Mouse (Mus musculus) frontal cortex, postnatal 14 days (tissue): ENCODE measurements at regions not wholly inside any gene's neighbourhood (a gene's known extent, or its start where the extent isn't known, plus 50 kb on each side); places are given as distances from the start of the nearest gene placed in this dataset.

Experiments
- DNase-seq, 2 experiments: peaks; one replicate each; pipeline ENCODE4 v3.0.0; 2022; ENCODE audit warnings: low spot score in 2 of 2

DNA sequence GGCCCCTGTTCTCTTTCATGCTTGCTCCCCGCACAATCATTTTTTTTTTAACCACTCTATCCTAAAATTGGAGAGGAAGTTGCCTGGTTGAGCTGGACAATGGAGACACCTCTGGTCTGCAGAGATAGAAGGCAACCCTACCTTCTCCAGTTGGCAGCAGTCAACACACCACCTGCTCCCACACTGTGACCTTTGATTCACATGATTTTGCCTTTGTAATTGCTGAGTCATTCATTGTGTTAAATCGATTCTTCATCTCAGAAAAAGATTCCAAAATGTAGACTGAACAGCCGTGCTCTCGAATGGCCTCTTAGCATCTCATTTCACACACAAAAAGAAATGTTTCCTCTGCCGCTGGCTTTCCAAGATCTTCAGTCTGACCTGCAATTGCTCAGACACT, 616.2 kb downstream of the Pdcd6ip start:
- no peak for DNase-seq

GRCm38 (mm10) chr9:113087786-113088185, 620.3 kb downstream of the Pdcd6ip start:
- DNase-seq, result peak in 1 of 2 experiments; percentile 23

DNA sequence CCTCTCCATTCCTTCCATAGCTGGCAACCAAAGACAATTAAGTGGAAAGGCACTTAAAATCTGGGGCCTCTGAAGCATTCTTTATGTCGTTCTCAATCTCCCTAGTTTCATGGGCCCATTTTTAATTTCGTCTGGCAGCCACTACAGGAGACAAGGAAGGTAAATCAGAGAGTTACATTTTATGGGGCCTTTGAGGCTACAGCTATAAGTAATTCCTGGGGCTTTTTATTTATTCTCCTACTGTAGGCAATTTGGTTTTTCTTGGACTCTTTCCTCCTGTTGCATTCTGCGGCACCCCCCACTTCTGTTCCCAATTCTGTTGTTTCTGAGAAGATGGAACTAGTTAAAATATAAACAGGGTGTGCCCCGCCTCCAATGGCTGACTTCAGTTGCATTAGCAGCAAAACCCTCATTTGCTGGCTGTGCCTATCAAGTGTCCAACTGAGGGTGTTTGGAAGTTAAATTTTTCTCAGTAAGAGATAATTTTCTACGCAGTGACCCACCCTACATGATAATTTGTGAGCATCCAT, 622.7 kb downstream of the Pdcd6ip start:
- DNase-seq, result no peak

- DNase-seq, result no peak
Observed at GRCm38 (mm10) chr9:113074866-113075265, 633.2 kb downstream of the Pdcd6ip start.

GRCm38 (mm10) chr9:113057415-113057814, 650.6 kb downstream of the Pdcd6ip start:
- DNase-seq, result no peak

GRCm38 (mm10) chr9:113044556-113045178, 663.4 kb downstream of the Pdcd6ip start:
- DNase-seq, result no peak

DNA sequence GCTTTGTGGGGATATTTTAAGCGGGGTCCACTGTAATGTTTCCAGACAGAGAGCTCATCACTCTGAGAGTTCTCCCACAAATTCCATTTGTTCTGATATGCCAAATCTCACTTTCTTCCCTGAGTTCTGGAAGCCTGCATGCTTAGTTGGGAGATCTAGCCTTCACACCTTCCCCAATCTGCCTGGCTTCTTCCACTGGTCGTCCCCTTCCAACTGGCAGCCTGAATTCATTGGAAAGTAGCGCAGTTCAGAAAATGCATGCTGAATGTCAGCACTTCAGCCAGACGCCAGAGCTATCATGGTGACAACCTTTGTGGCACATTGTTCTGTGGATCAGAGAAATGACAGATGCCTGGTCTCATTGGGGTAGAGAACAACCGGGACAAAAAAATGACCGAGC, 667.2 kb downstream of the Pdcd6ip start:
- no peak for DNase-seq

GRCm38 (mm10) chr9:113033996-113034395, 674.1 kb downstream of the Pdcd6ip start:
- no peak for DNase-seq

DNA sequence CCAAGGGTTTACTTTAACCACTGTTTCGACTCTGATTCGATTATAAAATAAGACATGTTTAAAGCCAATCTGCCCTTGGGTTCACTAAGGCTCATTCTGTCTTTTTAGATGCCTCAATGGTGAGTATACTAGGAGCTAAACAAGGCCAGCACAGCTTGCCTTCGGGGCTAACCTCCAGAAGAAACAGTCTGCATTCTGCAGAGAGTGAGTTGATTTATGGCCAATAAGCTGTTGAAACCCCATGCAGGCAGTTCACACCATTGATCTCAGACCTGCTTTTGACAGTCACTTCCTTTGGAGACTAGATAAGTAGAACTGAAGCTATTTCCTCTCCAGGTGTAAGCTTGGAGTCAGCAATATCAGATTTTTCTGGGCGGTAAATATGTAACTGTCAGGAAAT, 679.0 kb downstream of the Pdcd6ip start:
- DNase-seq, result no peak

GRCm38 (mm10) chr9:113026904-113027193, 681.2 kb downstream of the Pdcd6ip start:
- no peak for DNase-seq

GRCm38 (mm10) chr9:113026096-113026903, 681.8 kb downstream of the Pdcd6ip start:
- DNase-seq, result no peak

GRCm38 (mm10) chr9:113021866-113022645, 686.0 kb downstream of the Pdcd6ip start:
- no peak for DNase-seq

GRCm38 (mm10) chr9:113019576-113019975, 688.5 kb downstream of the Pdcd6ip start:
- DNase-seq, result no peak

DNA sequence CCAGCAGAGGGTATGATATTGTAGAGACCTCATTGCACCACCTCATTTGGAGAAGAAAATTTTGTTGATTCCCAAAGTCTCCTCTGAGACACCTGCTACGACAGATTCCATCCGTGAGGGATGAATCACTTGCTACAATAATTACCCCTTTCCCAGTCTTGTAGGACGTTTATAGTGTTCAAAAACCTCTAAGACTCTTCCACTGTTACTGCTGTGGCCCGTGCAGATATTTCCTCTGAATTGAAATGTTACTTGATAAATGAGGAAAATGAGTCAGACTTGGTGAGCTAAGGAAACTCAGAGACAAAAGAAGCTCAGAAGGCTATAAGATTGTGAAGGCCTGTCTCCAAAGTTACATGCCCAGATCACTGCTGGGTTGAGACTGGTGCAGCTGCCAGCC, 700.0 kb downstream of the Pdcd6ip start:
- DNase-seq, result no peak

DNA sequence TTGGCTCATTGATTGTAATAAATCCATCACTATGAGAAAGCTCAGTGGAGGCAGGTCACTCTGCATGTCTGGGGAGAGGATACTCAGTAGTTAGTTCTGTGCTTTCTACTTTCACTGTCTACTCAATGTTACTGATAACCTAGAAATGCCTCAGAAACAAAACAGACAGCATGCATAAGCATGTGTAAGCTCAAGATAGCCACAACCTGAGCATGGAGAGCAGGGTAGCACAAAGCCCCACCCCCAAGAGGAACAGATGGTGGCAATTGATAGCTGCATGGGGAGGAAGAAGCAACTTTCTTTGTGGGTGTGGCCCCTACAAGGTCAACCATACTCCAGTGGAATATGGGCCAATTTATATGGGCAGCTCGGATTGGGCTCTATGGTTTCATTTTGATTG, 711.9 kb downstream of the Pdcd6ip start:
- no peak for DNase-seq

- no peak for DNase-seq
Observed at GRCm38 (mm10) chr9:112994774-112995173, 713.3 kb downstream of the Pdcd6ip start.

- no peak for DNase-seq
Observed at GRCm38 (mm10) chr9:112993627-112994026, 714.4 kb downstream of the Pdcd6ip start.

DNA sequence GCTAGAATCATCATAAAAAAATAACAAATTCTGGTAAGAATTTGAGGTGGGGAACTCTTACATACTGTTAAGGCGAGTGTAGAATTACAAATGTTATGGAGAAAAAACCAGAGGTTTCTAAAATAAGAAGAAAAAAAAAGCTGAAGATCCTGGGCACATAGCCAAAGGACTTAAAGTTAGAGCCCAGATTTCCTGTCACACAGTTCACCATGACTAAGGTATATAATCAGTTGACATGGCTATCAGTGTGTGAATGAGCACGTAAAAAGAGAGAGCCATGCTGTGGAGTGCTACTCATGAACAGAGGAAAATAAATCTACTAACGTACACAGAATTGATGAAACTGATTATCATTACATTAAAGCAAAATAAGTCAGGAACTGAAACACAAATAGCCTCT, 715.1 kb downstream of the Pdcd6ip start:
- DNase-seq, result no peak

- DNase-seq, result no peak
Observed at GRCm38 (mm10) chr9:112983353-112983752, 724.7 kb downstream of the Pdcd6ip start.

DNA sequence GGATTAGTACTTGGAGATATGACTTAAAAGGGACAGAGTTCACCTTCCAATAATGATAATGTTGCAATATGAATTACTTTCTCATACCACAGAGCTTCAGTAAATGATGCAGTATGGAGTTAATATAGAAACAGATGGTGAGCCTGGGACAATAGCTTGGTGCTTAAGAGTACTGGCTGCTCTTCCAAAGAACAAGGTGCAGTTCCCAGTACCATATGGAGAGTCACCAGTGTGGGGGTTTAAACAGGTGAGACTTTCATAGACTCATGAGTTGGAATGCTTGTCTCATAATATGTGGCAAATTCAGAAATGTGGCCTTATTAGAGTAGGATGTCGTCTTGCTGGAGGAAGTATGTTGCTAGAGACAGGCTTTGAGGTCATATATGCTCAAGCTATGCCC, 715.8 kb upstream of the Arpp21 start:
- DNase-seq, result no peak

DNA sequence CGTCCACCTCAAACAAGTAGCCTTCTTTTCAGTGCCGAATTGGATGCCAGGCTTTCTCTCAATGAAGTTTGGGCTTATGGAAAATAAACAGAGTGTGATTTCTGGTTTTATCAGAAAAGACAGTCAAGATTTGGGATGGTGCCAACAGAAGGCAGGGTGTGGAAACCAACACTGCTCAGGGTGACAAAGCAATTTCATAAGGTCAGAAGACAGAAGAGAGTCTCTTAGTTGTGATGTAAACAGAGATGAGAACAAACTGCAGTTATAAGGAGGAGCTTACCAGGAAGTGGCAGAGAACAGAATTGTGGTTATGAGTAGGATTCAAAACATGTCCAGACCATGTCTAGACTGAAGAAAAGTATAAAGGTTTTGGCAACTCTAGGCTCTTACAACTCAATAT, 714.3 kb upstream of the Arpp21 start:
- DNase-seq, result no peak

DNA sequence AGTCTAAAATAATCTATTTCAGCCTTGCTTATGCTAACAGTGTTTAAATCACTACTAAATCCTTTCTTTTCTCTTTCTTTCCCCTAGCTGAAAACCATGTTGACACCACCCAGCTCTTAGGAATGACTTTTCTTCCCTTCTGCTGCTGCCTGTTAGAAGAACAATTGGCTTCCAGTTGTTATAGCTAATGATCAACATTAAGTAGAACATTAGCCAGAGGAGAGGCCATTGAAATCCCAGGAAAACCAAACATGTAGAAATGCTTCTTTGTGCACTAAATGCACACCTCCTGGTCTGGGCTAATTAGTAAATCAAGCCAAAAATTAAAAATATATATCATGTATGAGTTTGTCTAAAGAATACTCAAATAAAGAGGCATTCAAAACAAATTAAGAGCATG, 703.0 kb upstream of the Arpp21 start:
- DNase-seq, result no peak
